Mouse (Mus musculus): ENCODE measurements around the gene Gm42906.

DNA sequence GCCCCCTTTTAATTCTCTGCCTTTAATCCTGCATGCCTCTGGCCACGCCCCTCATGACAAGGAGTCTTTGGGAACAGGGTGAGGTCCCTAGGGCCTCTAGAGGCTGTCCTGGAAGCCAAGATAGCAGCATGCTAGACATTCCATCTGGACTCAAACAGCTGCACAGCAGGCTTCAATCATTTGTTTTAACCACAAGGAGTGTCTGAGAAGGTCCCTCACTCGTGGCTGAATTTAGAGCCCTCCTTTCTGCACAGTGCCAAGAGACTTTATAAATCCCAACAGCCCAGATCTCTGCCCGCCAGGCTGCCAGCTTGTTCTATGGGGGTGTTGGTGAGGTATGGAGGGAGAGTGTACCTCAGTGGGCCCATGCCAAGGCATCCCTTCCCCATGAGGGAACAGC, 273.2 kb downstream of the Gm42906 start:
- no peak for TF ChIP-seq CTCF (IDR thresholded peaks at IDR 0.05; ENCODE audit: low read depth)
- TF ChIP-seq EP300 (IDR thresholded peaks at IDR 0.05; ENCODE audit: low read depth), result no peak

Measured in liver, postnatal 0 days (tissue).